ENCODE assay signal across 25 mouse cellular contexts in genomic region chr1:118431548-118431947, GRCm38 (mm10). TPM values are rescaled to one million over a fixed set of nuclear protein-coding genes. Genes with fewer than 3 reads are reported as not detected.
A peak's percentile ranks its signal among the peaks of the same experiment; 100 is the strongest.
DNase-seq lines count a peak whose midpoint lies in the region; ATAC-seq and TF ChIP-seq lines count a peak whose summit lies in the region.
"Had no signal": no experiment of that assay in that cellular context is flagged by ENCODE, and none has a peak within 500 bp of the region (broad histone marks: within the 10 kb centered on the region; RNA-seq: fewer than 3 reads in every experiment).

No protein-coding gene starts in this region.

- DNase-seq in 416B (ENCODE audit: low read depth) (peak; percentile 11), NIH3T3 (ENCODE audit: low read depth) (peak; percentile 65)
- DNase-seq in frontal cortex, adult 2 months (ENCODE audit: extremely low spot score in 1 of 2, low spot score in 1 of 2): no peak
- no peak for DNase-seq in urinary bladder, postnatal 10 days (ENCODE audit: low spot score)
- no peak for DNase-seq in thymus, postnatal 14 days
- DNase-seq: adrenal gland, adult 2 months; adrenal gland, adult 8-10 months; adrenal gland, postnatal 10 days; adrenal gland, postnatal 14 days; adrenal gland, postnatal 25 days; adrenal gland, postnatal 36 days; B cell, adult 2 months; cerebellum, adult 11 months; cerebellum, adult 11-12 months; cerebellum, adult 18-20 months; cerebellum, adult 2 months; cerebellum, adult 8-10 months had no signal

- H3K79me2 ChIP-seq in C2C12 (ENCODE audit: control insufficient read depth, insufficient read depth) (peaks cover 100% of the 10 kb centered on the region), myocyte (ENCODE audit: control insufficient read depth, insufficient read depth) (peaks cover 93% of the 10 kb centered on the region)

- H3ac ChIP-seq in C2C12 (ENCODE audit: control insufficient read depth, insufficient read length, low read depth): no peak overlapping the region
- H3ac ChIP-seq in myocyte (ENCODE audit: control insufficient read depth, insufficient read length): no peak overlapping the region

- H3K4me2 ChIP-seq in myocyte (ENCODE audit: low read depth): no peak overlapping the region
- no peak overlapping the region for H3K4me2 ChIP-seq in forebrain, embryonic 16.5 days (ENCODE audit: low read length)

- H3K36me3 ChIP-seq in C2C12 (ENCODE audit: control insufficient read depth, insufficient read depth): no peaks in the 10 kb centered on the region
- H3K36me3 ChIP-seq in myocyte (ENCODE audit: control insufficient read depth, insufficient read depth): peaks cover 14% of the 10 kb centered on the region
- no peaks in the 10 kb centered on the region for H3K36me3 ChIP-seq in forebrain, embryonic 16.5 days (ENCODE audit: control insufficient read depth, insufficient read depth)

- WGBS in forebrain, embryonic 16.5 days: 91% methylated on average over 4 of the region's 4 CpGs

- no peak overlapping the region for H3K9ac ChIP-seq in forebrain, embryonic 16.5 days (replicated peaks; ENCODE audit: low read depth, low read length)

- peaks cover 87% of the 10 kb centered on the region for H3K79me3 ChIP-seq in C2C12 (ENCODE audit: low read depth)

- H3K4me3 ChIP-seq in C2C12 (ENCODE audit: insufficient read depth, poor library complexity, severe bottlenecking) (no peak overlapping the region), myocyte (no peak overlapping the region)
- no peak overlapping the region for H3K4me3 ChIP-seq in forebrain, embryonic 16.5 days (replicated peaks; ENCODE audit: low read length)

- ATAC-seq in forebrain, embryonic 16.5 days: no peak
- ATAC-seq: activated CD4-positive, CD25-positive, alpha-beta regulatory T cell, adult 4 months; CD4-positive, CD25-positive, alpha-beta regulatory T cell, adult 4 months; Patski had no signal

- H3K27me3 ChIP-seq in C2C12 (ENCODE audit: control insufficient read depth, insufficient read depth, insufficient read length) (no peaks in the 10 kb centered on the region), myocyte (ENCODE audit: control insufficient read depth, insufficient read depth, insufficient read length) (no peaks in the 10 kb centered on the region)
- no peaks in the 10 kb centered on the region for H3K27me3 ChIP-seq in forebrain, embryonic 16.5 days (replicated peaks; ENCODE audit: control insufficient read depth, insufficient read depth, low read length)
- H3K27me3 ChIP-seq: CH12.LX, Patski had no signal

- H3K9me3 ChIP-seq in forebrain, embryonic 16.5 days (ENCODE audit: control insufficient read depth, low read length): no peaks in the 10 kb centered on the region
- H3K9me3 ChIP-seq: G1E had no signal

- no peak for TF ChIP-seq POLR2A in myocyte (IDR thresholded peaks at IDR 0.05; ENCODE audit: insufficient read length, low read depth)

- no peak overlapping the region for H3K27ac ChIP-seq in forebrain, embryonic 16.5 days (ENCODE audit: low read length)

- no peak for TF ChIP-seq CTCF in C2C12 (IDR thresholded peaks at IDR 0.05; ENCODE audit: control insufficient read depth, insufficient read depth, insufficient read length)

- peaks cover 26% of the 10 kb centered on the region for H3K4me1 ChIP-seq in forebrain, embryonic 16.5 days (replicated peaks; ENCODE audit: control insufficient read depth, insufficient read depth, low read length)

TF ChIP-seq in C2C12, 6 proteins besides CTCF, POLR2A, EP300 and RAD21:
- TF ChIP-seq MYOG (IDR thresholded peaks at IDR 0.05; ENCODE audit: control insufficient read depth, extremely low read depth, insufficient read length) (no peak), CEBPB (IDR thresholded peaks at IDR 0.05; ENCODE audit: low read depth) (peak; percentile 55)

TF ChIP-seq in myocyte, 11 proteins besides CTCF, POLR2A, EP300 and RAD21:
- TF ChIP-seq MYOG (IDR thresholded peaks at IDR 0.05; ENCODE audit: control insufficient read depth in 1 of 3, insufficient read depth in 1 of 3, insufficient read length in 2 of 3, low read depth in 2 of 3) (no peak), MAX (IDR thresholded peaks at IDR 0.05; ENCODE audit: low read depth) (no peak), POLR2AphosphoS2 (IDR thresholded peaks at IDR 0.05; ENCODE audit: insufficient read length, low read depth) (no peak), TCF12 (IDR thresholded peaks at IDR 0.05; ENCODE audit: insufficient read depth, poor library complexity, severe bottlenecking) (no peak), MYOD1 (IDR thresholded peaks at IDR 0.05; ENCODE audit: control insufficient read depth in 1 of 3, insufficient read length in 2 of 3, low read depth in 2 of 3) (no peak), E2F4 (IDR thresholded peaks at IDR 0.05; ENCODE audit: insufficient read depth) (no peak), SRF (IDR thresholded peaks at IDR 0.05; ENCODE audit: control insufficient read depth, insufficient read length, low read depth) (no peak), USF1 (IDR thresholded peaks at IDR 0.05; ENCODE audit: low read depth) (no peak), CEBPB (IDR thresholded peaks at IDR 0.05; ENCODE audit: insufficient read depth, poor library complexity, severe bottlenecking) (peak; percentile 64)
TF ChIP-seq in myocyte: peak in this region for 1.

RNA-seq across cellular contexts. Expression of gene Clasp1, which starts 42.7 kb away (rescaled TPM):
- polyA plus RNA-seq in C2C12 (2012; fragmentation: generic; extraction: Trizol) (19.4 TPM), myocyte (2012; fragmentation: generic; extraction: Trizol) (31.1 TPM)
- 68.3 and 68.8 TPM in 2 replicates for polyA plus RNA-seq in frontal cortex, adult 2 months (2012; rRNA removed)
- 135 and 154 TPM in 2 replicates for polyA plus RNA-seq in forebrain, embryonic 16.5 days (2015; fragmentation: Nextera tagmentation; extraction: Ambion mirVana)

Comparison
In these comparisons a context has a peak if more than half of its experiments do, and no peak if none do; other contexts are left out.
1. DNase-seq: peak in 416B (single experiment) and NIH3T3 (single experiment); none in frontal cortex, adult 2 months (0 of 2), urinary bladder, postnatal 10 days (single experiment) and thymus, postnatal 14 days (single experiment).